Mouse (Mus musculus): Measurements from ENCODE around the gene Fem1a. TPM values are rescaled to one million over a fixed set of nuclear protein-coding genes. Genes with fewer than 3 reads are reported as not detected.

Gene Fem1a
- total and polyA plus RNA-seq, 2 experiments from 2014 or later = 37.1 to 82.1 TPM

DNA sequence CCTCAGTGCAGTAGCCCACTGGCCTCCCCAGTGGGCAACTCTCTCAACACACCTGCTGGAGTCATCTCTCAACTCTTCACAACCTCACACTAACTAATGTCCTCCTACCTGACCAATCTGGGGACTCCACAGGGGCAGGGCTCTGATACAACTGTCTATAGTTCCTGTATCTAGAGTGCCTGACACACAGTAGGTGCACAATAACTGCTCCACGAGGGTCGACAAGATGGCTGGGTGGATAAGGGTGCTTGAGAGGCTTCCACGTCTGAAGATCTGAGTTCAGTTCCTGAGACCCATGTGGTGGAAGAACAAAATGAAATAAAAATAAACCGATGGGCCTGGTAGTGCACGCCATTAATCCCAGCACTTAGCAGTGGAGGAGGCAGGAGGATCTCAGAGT is 17.4 kb downstream of the Fem1a start:
- H3K4me3 ChIP-seq (ENCODE audit: low read depth, low read length) = no peak overlapping the region
- no peaks in the 10 kb centered on the region for H3K9me3 ChIP-seq (replicated peaks; ENCODE audit: control insufficient read depth, low read length)
- WGBS = 80% methylated on average over 5 of the region's 5 CpGs
- H3K9ac ChIP-seq (replicated peaks; ENCODE audit: low read depth, low read length) = no peak overlapping the region
- no peak overlapping the region for H3K4me2 ChIP-seq (ENCODE audit: low read depth, low read length)
- H3K27me3 ChIP-seq (ENCODE audit: control insufficient read depth, insufficient read depth, low read length) = no peaks in the 10 kb centered on the region
- DNase-seq (ENCODE audit: low spot score) (no peak), ATAC-seq (ENCODE audit: insufficient read depth, low read depth) (no peak)
- TF ChIP-seq CTCF (IDR thresholded peaks at IDR 0.05; ENCODE audit: low read depth) = no peak
- no peak for TF ChIP-seq EP300 (IDR thresholded peaks at IDR 0.05; ENCODE audit: low read depth)
- H3K36me3 ChIP-seq (replicated peaks; ENCODE audit: control insufficient read depth, insufficient read depth, low read length) = peaks cover 42% of the 10 kb centered on the region
- no peak overlapping the region; the same call in 1 of the 2 replicates for H3K27ac ChIP-seq (ENCODE audit: low read depth)
- H3K4me1 ChIP-seq (ENCODE audit: control insufficient read depth, insufficient read depth) = peaks cover 26% of the 10 kb centered on the region; the same call in 1 of the 2 replicates

DNA sequence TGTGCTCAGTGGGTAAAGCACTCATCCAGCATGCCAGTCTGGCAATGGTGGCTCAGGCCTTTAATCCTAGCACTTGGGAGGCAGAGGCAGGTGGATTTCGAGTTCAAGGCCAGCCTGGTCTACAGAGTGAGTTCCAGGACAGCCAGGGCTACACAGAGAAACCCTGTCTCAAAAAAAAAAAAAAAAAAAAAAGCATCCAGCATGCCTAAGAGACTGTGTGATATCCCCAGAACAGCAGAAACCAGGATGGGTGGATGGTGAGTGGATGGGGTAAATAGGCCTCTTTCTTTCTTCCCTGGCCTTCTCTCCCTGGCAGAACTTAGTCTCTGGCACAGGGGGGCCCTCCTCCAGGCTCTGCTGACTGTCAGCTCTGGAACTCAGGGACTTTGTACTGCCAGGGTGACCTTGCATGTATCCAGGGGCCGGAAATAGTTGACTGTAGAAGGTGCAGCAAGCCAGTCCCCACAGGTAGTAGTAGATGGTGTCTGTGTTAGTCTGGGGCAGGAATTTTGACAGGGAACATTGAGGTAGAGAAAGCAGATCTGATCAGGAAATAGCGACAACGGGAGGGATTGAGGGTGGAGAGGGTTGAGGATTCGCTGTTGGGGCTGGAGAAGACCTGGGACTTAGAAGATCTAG is 19.4 kb downstream of the Fem1a start:
- H3K36me3 ChIP-seq (replicated peaks; ENCODE audit: control insufficient read depth, insufficient read depth, low read length) = peaks cover 42% of the 10 kb centered on the region
- no peaks in the 10 kb centered on the region for H3K27me3 ChIP-seq (ENCODE audit: control insufficient read depth, insufficient read depth, low read length)
- no peak for TF ChIP-seq CTCF (IDR thresholded peaks at IDR 0.05; ENCODE audit: low read depth)
- TF ChIP-seq EP300 (IDR thresholded peaks at IDR 0.05; ENCODE audit: low read depth) = no peak
- H3K9me3 ChIP-seq (replicated peaks; ENCODE audit: control insufficient read depth, low read length) = no peaks in the 10 kb centered on the region
- peak overlapping the region; percentile 80 for H3K4me2 ChIP-seq (ENCODE audit: low read depth, low read length)
- ATAC-seq (ENCODE audit: insufficient read depth, low read depth) (peak; percentile 42), DNase-seq (ENCODE audit: low spot score) (peak; percentile 44)
- H3K4me1 ChIP-seq (ENCODE audit: control insufficient read depth, insufficient read depth) = peaks cover 23% of the 10 kb centered on the region; the same call in 1 of the 2 replicates
- H3K4me3 ChIP-seq (ENCODE audit: low read depth, low read length) = peak overlapping the region; percentile 71
- WGBS = 15% methylated on average over 5 of the region's 5 CpGs
- peak overlapping the region; percentile 91 for H3K27ac ChIP-seq (ENCODE audit: low read depth)
- H3K9ac ChIP-seq (replicated peaks; ENCODE audit: low read depth, low read length) = peak overlapping the region; percentile 86

GRCm38 (mm10) chr17:56276643-56277566 is 20.3 kb downstream of the Fem1a start, which contains the start of gene Ticam1:
Gene Ticam1 (minus strand): TSS chr17:56276786.
- peaks cover 42% of the 10 kb centered on the region for H3K36me3 ChIP-seq (replicated peaks; ENCODE audit: control insufficient read depth, insufficient read depth, low read length)
- H3K9ac ChIP-seq (replicated peaks; ENCODE audit: low read depth, low read length) = peak within 1 kb of the TSS; percentile 86
- ATAC-seq (ENCODE audit: insufficient read depth, low read depth) (peak; percentile 95), DNase-seq (ENCODE audit: low spot score) (peak; percentile 99)
- WGBS = 3% methylated on average over 18 of the region's 21 CpGs
- peak within 1 kb of the TSS; percentile 91 for H3K27ac ChIP-seq (ENCODE audit: low read depth)
- no peaks in the 10 kb centered on the region for H3K27me3 ChIP-seq (ENCODE audit: control insufficient read depth, insufficient read depth, low read length)
- TF ChIP-seq CTCF (IDR thresholded peaks at IDR 0.05; ENCODE audit: low read depth) (peak; percentile 39), EP300 (IDR thresholded peaks at IDR 0.05; ENCODE audit: low read depth) (peak; percentile 97)
- H3K4me3 ChIP-seq (ENCODE audit: low read depth, low read length) = peak within 1 kb of the TSS; percentile 71
- H3K4me2 ChIP-seq (ENCODE audit: low read depth, low read length) = peak within 1 kb of the TSS; percentile 80
- peaks cover 23% of the 10 kb centered on the region; the same call in 1 of the 2 replicates for H3K4me1 ChIP-seq (ENCODE audit: control insufficient read depth, insufficient read depth)
- H3K9me3 ChIP-seq (replicated peaks; ENCODE audit: control insufficient read depth, low read length) = no peaks in the 10 kb centered on the region

- H3K9ac ChIP-seq (replicated peaks; ENCODE audit: low read depth, low read length) = no peak overlapping the region
- H3K27me3 ChIP-seq (ENCODE audit: control insufficient read depth, insufficient read depth, low read length) = no peaks in the 10 kb centered on the region
- WGBS = 39% methylated on average over 2 of the region's 2 CpGs
- peaks cover 23% of the 10 kb centered on the region; the same call in 1 of the 2 replicates for H3K4me1 ChIP-seq (ENCODE audit: control insufficient read depth, insufficient read depth)
- no peak for TF ChIP-seq EP300 (IDR thresholded peaks at IDR 0.05; ENCODE audit: low read depth)
- TF ChIP-seq CTCF (IDR thresholded peaks at IDR 0.05; ENCODE audit: low read depth) = no peak
- H3K9me3 ChIP-seq (replicated peaks; ENCODE audit: control insufficient read depth, low read length) = no peaks in the 10 kb centered on the region
- peaks cover 40% of the 10 kb centered on the region for H3K36me3 ChIP-seq (replicated peaks; ENCODE audit: control insufficient read depth, insufficient read depth, low read length)
- H3K4me3 ChIP-seq (ENCODE audit: low read depth, low read length) = no peak overlapping the region; the same call in 1 of the 2 replicates
- H3K27ac ChIP-seq (ENCODE audit: low read depth) = peak overlapping the region; percentile 91
- ATAC-seq (ENCODE audit: insufficient read depth, low read depth) = no peak
- DNase-seq (ENCODE audit: low spot score) = no peak
- H3K4me2 ChIP-seq (ENCODE audit: low read depth, low read length) = peak overlapping the region; percentile 80; the same call in 1 of the 2 replicates
These were observed 20.9 kb downstream of the Fem1a start for GRCm38 (mm10) chr17:56277567-56277893.

- Histone ChIP-seq H3K36me3 (replicated peaks; ENCODE audit: control insufficient read depth, insufficient read depth, low read length) (peaks cover 48% of the 10 kb centered on the region), H3K27ac (ENCODE audit: low read depth) (peak overlapping the region; percentile 91), H3K27me3 (ENCODE audit: control insufficient read depth, insufficient read depth, low read length) (no peaks in the 10 kb centered on the region), H3K4me2 (ENCODE audit: low read depth, low read length) (no peak overlapping the region), H3K9me3 (replicated peaks; ENCODE audit: control insufficient read depth, low read length) (no peaks in the 10 kb centered on the region), H3K4me1 (ENCODE audit: control insufficient read depth, insufficient read depth) (peaks cover 19% of the 10 kb centered on the region; the same call in 1 of the 2 replicates), H3K4me3 (ENCODE audit: low read depth, low read length) (no peak overlapping the region), H3K9ac (replicated peaks; ENCODE audit: low read depth, low read length) (no peak overlapping the region)
- 90% methylated on average over 5 of the region's 5 CpGs for WGBS
- ATAC-seq (ENCODE audit: insufficient read depth, low read depth) (no peak), DNase-seq (ENCODE audit: low spot score) (no peak)
- TF ChIP-seq CTCF (IDR thresholded peaks at IDR 0.05; ENCODE audit: low read depth) (no peak), EP300 (IDR thresholded peaks at IDR 0.05; ENCODE audit: low read depth) (no peak)
These were observed 21.7 kb downstream of the Fem1a start for GRCm38 (mm10) chr17:56278340-56278739.
